Mouse (Mus musculus) kidney, postnatal 0 days (tissue): ENCODE measurements around the gene Map7d3. TPM values are rescaled to one million over a fixed set of nuclear protein-coding genes. Genes with fewer than 3 reads are reported as not detected.

Experiments
- ATAC-seq: fragments of 200-750 bp; cut with Nextera tagmentation; replicated peaks from 2 replicates; pipeline ENCODE4 v1.8.0; 2017; ENCODE audit warnings: low read depth, moderate number of reproducible peaks, moderate TSS enrichment, moderate library complexity; ENCODE audit not compliant: low FRiP score
- DNase-seq: peaks from one replicate; pipeline ENCODE4 v3.0.0-alpha.2; 2016; ENCODE audit warnings: low spot score
- H3K27ac ChIP-seq: fragments of 300-500 bp; sonication (generic); 2 replicates; pipeline ENCODE4 v1.5.1; 2014; ENCODE audit warnings: mild to moderate bottlenecking
- H3K27me3 ChIP-seq: fragments of 300-500 bp; sonication (generic); 2 replicates; pipeline ENCODE4 v1.6.1; 2014; ENCODE audit warnings: low read length, mixed read lengths; ENCODE audit not compliant: insufficient read depth
- H3K36me3 ChIP-seq: fragments of 300-500 bp; sonication (generic); 2 replicates; pipeline ENCODE4 v1.6.1; 2014; ENCODE audit warnings: low read length, mixed read lengths; ENCODE audit not compliant: insufficient read depth
- H3K4me1 ChIP-seq: fragments of 300-500 bp; sonication (generic); replicated peaks from 2 replicates; pipeline ENCODE4 v1.6.1; 2014; ENCODE audit warnings: antibody characterized with exemption, low read length, mixed read lengths; ENCODE audit not compliant: insufficient read depth
- H3K4me2 ChIP-seq: fragments of 300-500 bp; sonication (generic); 2 replicates; pipeline ENCODE4 v1.6.1; 2014; ENCODE audit warnings: mild to moderate bottlenecking, low read length, moderate library complexity, mixed read lengths
- H3K4me3 ChIP-seq: fragments of 300-500 bp; sonication (generic); replicated peaks from 2 replicates; pipeline ENCODE4 v1.5.1; 2014; ENCODE audit warnings: low read depth, low read length
- H3K9ac ChIP-seq: fragments of 300-500 bp; sonication (generic); 2 replicates; pipeline ENCODE4 v1.6.1; 2014; ENCODE audit warnings: low read depth, low read length
- H3K9me3 ChIP-seq: fragments of 300-500 bp; sonication (generic); replicated peaks from 2 replicates; pipeline ENCODE4 v1.6.1; 2016; ENCODE audit warnings: low read length, inconsistent platforms, mixed read lengths
- CTCF ChIP-seq: IDR thresholded peaks from 2 replicates; pipeline ENCODE4 v1.5.1; 2016; ENCODE audit warnings: antibody characterized with exemption, low read depth, mild to moderate bottlenecking, moderate library complexity
- WGBS: fragments of 180-500 bp; shearing (Covaris S2); extraction: QIAGEN DNeasy Blood & Tissue Kit; methylation state at CpG from one replicate; pipeline ENCODE4 v1.1.7; 2014; 5-methylcytosine and 5-hydroxymethylcytosine counted together
- polyA plus RNA-seq: library from polyadenylated mRNA; unstranded; fragments of >200 nt; fragmentation: Nextera tagmentation; extraction: Ambion mirVana; gene quantifications from 2 replicates; pipeline ENCODE4 v1.2.1, GENCODE M21; 2015

The Map7d3 gene
- 2.6 and 3.0 TPM in 2 replicates for polyA plus RNA-seq

GRCm38 (mm10) chrX:56821765-56822603 is at the start of gene Map7d3:
TSS of gene Map7d3 (minus strand) at chrX:56822326.
- peak within 1 kb of the TSS; percentile 69 for H3K4me2 ChIP-seq
- no peaks in the 10 kb centered on the region for H3K36me3 ChIP-seq
- no peaks in the 10 kb centered on the region for H3K4me1 ChIP-seq
- no peaks in the 10 kb centered on the region for H3K9me3 ChIP-seq
- ATAC-seq (peak; percentile 54; the same call in 1 of the 2 replicates), DNase-seq (peak; percentile 5)
- no peak within 1 kb of the TSS for H3K27ac ChIP-seq
- H3K9ac ChIP-seq: 0 out of 2 replicates have a peak within 1 kb of the TSS, but pooled peaks have one; percentile 35
- peak within 1 kb of the TSS; percentile 41 for H3K4me3 ChIP-seq
- TF ChIP-seq CTCF: no peak
- WGBS: 21% methylated on average over 35 of the region's 35 CpGs
- no peaks in the 10 kb centered on the region for H3K27me3 ChIP-seq

- no peaks in the 10 kb centered on the region for H3K36me3 ChIP-seq
- no peak within 1 kb of the TSS for H3K4me2 ChIP-seq
- 71% methylated on average over 2 of the region's 2 CpGs for WGBS
- no peak within 1 kb of the TSS for H3K9ac ChIP-seq
- no peaks in the 10 kb centered on the region for H3K27me3 ChIP-seq
- H3K27ac ChIP-seq: no peak within 1 kb of the TSS
- H3K9me3 ChIP-seq: no peaks in the 10 kb centered on the region
- DNase-seq (no peak), ATAC-seq (no peak)
- no peak within 1 kb of the TSS for H3K4me3 ChIP-seq
- no peak for TF ChIP-seq CTCF
- H3K4me1 ChIP-seq: no peaks in the 10 kb centered on the region
These were observed 47.7 kb upstream of the Map7d3 start, which contains the start of gene Adgrg4 for GRCm38 (mm10) chrX:56869863-56870262. TSS of gene Adgrg4 (plus strand) at chrX:56870163.

- Histone ChIP-seq H3K36me3 (no peaks in the 10 kb centered on the region), H3K4me2 (no peak overlapping the region), H3K9me3 (no peaks in the 10 kb centered on the region), H3K9ac (no peak overlapping the region), H3K4me1 (no peaks in the 10 kb centered on the region), H3K27ac (no peak overlapping the region), H3K4me3 (no peak overlapping the region), H3K27me3 (no peaks in the 10 kb centered on the region)
- DNase-seq: peak; percentile 3
- TF ChIP-seq CTCF: peak; percentile 46; the same call in 1 of the 2 replicates
- WGBS: 67% methylated on average over 5 of the region's 5 CpGs
- ATAC-seq: no peak
These were observed 19.1 kb upstream of the Map7d3 start for GRCm38 (mm10) chrX:56841255-56841654.

- Histone ChIP-seq H3K27me3 (no peaks in the 10 kb centered on the region), H3K9me3 (no peaks in the 10 kb centered on the region), H3K27ac (no peak overlapping the region), H3K4me3 (no peak overlapping the region), H3K4me2 (no peak overlapping the region), H3K36me3 (no peaks in the 10 kb centered on the region), H3K4me1 (no peaks in the 10 kb centered on the region), H3K9ac (no peak overlapping the region)
- DNase-seq: peak; percentile 27
- TF ChIP-seq CTCF: peak; percentile 78
- ATAC-seq: no peak
These were observed 17.2 kb upstream of the Map7d3 start for GRCm38 (mm10) chrX:56839369-56839768.

- Histone ChIP-seq H3K27me3 (no peaks in the 10 kb centered on the region), H3K27ac (no peak overlapping the region), H3K36me3 (no peaks in the 10 kb centered on the region), H3K9me3 (no peaks in the 10 kb centered on the region), H3K9ac (no peak overlapping the region), H3K4me1 (no peaks in the 10 kb centered on the region), H3K4me3 (no peak overlapping the region), H3K4me2 (no peak overlapping the region)
- TF ChIP-seq CTCF: no peak
- ATAC-seq (no peak), DNase-seq (no peak)
- 84% methylated on average over 6 of the region's 6 CpGs for WGBS
These were observed 13.7 kb upstream of the Map7d3 start for GRCm38 (mm10) chrX:56835842-56836241.

- Histone ChIP-seq H3K36me3 (no peaks in the 10 kb centered on the region), H3K4me3 (no peak overlapping the region), H3K9me3 (no peaks in the 10 kb centered on the region), H3K27ac (no peak overlapping the region), H3K27me3 (no peaks in the 10 kb centered on the region), H3K4me1 (no peaks in the 10 kb centered on the region), H3K9ac (no peak overlapping the region), H3K4me2 (no peak overlapping the region)
- 77% methylated on average over 6 of the region's 6 CpGs for WGBS
- no peak for TF ChIP-seq CTCF
- ATAC-seq (no peak), DNase-seq (no peak)
These were observed 5.4 kb upstream of the Map7d3 start for GRCm38 (mm10) chrX:56827492-56827891.
